1 mouse cellular context compared by ENCODE assay signal in the genomic region with DNA sequence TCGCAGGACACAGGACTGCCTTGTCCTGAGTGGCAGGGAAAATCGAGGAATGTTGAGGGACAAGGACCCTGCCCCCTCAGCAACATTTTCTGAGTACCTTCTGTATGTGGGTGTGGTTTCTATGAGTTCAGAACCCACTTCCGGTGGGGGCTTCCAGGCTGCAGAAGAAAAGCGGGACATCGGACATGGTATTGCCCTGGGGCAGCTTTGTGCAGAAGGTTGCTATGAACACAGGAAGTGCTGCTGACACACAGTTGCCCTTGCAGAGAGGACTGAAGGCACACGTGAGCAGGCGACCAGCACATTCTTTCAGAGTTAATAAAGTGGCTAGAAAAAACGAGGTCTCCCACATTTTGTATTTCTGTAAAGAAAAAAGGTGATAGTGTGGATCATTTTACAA.
TF ChIP-seq lines count a peak whose summit lies in the region.

No protein-coding gene starts in this region.

TF ChIP-seq in MEL, 35 proteins besides CTCF, POLR2A, EP300 and RAD21 (continued from another document):
- TF ChIP-seq TCF12 (IDR thresholded peaks at IDR 0.05; ENCODE audit: low read depth, low read length) (no peak), POLR2AphosphoS5 (IDR thresholded peaks at IDR 0.05; ENCODE audit: borderline replicate concordance, low read depth, low read length) (no peak)
